Mouse (Mus musculus) kidney, adult 11 months (tissue): ENCODE measurements around the gene Tjp2.
"Not testable (repeated sequence)": the region's sequence is repeated elsewhere in the genome, so short reads cannot be mapped to it uniquely, and the experiment has no call there.

Experiments
- DNase-seq: peaks from one replicate; pipeline ENCODE4 v3.0.0; 2022

Gene Tjp2

GRCm38 (mm10) chr19:24220795-24221445 lies 3.9 kb downstream of the Tjp2 start:
- peak; percentile 25 for DNase-seq

- DNase-seq = no peak
Observed at GRCm38 (mm10) chr19:24219011-24219410, 5.8 kb downstream of the Tjp2 start.

DNA sequence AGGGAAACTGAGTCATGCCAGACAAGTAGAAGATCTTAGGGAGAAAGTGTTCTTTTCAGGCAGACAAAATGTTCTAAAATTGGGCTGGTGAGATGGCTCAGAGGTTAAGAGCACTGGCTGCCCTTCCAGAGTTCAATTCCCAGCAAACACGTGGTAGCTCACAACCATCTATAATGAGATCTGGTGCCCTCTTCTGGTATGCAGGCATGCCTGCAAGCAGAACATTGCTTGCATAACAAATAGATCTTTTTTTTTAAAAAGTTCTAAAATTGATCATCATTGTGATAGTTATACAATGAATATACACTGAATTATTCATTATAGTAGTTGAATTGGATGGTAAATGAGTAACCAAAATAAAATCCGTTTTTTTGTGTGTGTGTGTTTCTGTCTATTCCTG lies 6.5 kb downstream of the Tjp2 start:
- DNase-seq = no peak

DNA sequence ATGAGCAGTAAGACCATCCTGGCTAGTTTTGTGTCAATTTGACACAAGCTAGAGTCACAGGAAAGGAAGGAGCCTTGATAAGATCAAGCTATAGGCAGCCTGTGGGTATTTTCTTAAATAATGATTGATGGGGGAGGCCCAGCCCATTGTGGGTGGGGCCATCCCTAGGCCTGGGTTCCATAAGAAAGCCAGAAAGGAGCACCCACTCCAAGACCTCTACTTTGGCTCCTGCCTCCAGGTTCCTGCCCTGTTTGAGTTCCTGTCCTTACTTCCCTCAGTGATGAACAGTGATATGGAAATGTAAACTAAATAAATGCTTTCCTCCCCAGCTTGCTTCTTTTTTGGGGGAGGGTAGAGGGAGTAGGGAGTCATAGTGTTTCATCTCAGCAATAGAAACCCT lies 7.0 kb downstream of the Tjp2 start:
- no peak for DNase-seq

- no peak for DNase-seq
Observed at GRCm38 (mm10) chr19:24216771-24217170, 8.1 kb downstream of the Tjp2 start.

DNA sequence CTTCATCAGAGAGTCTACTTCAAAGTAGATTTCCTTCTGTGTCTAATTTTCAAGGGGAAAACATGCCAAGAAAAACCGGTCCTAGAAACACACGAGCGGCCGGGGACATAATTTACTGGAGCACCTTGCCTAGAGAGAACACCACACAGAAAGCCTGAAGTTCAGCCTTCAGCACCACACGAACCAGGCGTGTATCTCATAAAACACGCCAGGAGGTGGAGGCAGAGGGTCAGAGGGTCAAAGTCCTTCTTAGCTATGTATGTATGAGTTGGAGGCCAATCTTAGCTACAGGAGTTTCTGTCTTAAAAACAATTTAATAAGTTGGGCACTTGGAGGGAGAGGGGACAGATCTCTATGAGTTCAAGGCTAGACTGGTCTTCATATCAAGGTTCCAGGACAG lies 9.9 kb downstream of the Tjp2 start:
- peak; percentile 26 for DNase-seq

- DNase-seq = no peak
Observed at GRCm38 (mm10) chr19:24213299-24213698, 11.5 kb downstream of the Tjp2 start.

- no peak for DNase-seq
Observed at GRCm38 (mm10) chr19:24212552-24213249, 12.1 kb downstream of the Tjp2 start.

- no peak for DNase-seq
Observed at GRCm38 (mm10) chr19:24211168-24211567, 13.7 kb downstream of the Tjp2 start.

DNA sequence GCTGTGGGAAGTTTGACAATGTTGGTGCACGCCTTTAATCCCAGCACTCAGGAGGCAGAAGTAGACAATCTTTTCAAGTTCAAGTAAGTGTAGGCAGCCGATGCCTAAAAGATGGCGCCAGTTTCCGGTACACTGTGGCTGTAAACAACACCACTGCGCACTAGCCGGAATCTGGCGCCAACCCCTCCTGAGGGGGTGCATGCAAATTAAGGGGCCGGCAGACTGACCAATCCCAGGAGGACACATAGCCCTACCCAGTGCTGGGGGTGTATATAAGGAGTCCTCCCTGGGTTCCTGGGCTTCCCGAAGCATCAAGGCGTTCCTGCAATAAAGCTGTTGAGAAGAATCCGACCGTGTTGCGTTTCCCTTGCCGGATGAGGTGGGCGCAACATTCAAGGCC lies 15.3 kb downstream of the Tjp2 start:
- no peak for DNase-seq

- no peak for DNase-seq
Observed at GRCm38 (mm10) chr19:24207967-24208366, 16.9 kb downstream of the Tjp2 start.

GRCm38 (mm10) chr19:24205001-24205400 lies 19.8 kb downstream of the Tjp2 start:
- DNase-seq = no peak

GRCm38 (mm10) chr19:24201848-24202247 lies 23.0 kb downstream of the Tjp2 start:
- no peak for DNase-seq

DNA sequence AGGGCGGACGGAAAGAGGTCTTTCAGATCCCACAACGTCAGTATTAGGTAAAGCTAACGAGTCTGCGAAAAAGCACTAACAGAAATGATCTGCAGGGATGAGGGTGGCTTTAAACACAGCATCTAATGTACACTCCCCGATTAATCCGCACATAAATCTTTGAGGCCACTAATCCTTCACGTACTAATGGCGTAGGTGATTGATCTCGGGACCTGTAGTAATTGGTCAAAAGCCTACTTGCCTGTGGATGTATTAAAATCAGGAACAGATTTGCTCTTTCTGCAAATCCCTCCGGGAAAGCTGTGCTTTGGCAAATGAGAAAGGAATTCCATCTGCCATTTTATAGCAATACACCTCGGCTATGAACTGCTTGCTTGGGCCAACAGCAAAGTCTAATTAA lies 24.3 kb downstream of the Tjp2 start:
- no peak for DNase-seq

DNA sequence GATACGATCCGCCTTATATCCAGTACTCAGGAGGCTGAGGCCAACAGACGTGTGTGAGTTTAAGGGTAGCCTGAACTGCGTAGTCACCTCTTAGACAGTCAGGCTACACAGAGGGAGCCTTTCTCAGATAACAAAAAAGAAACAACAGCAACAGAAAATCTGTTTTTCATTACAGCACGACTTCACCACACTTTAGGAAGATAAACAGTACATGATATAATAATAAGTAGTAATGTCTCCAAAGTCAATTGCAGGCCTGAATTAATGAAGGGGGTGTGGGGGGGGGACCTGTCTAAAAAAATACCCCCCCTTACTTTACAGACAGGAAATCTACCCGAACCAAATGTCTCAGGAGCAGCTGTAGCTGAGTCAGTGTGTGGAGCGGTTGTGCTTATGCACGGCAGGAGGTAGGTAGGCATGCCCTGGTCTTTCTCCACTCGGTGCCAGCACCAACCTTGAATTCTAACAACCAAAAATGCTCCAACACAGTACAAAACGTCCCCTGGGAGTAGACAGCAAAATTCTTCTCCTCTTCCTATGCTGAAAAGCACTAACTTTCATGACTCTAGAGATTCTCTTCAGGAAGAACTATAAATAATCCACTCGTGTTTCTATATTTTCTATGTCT lies 26.0 kb downstream of the Tjp2 start:
- no peak for DNase-seq

- no peak for DNase-seq
Observed at GRCm38 (mm10) chr19:24197338-24197737, 27.5 kb downstream of the Tjp2 start.

GRCm38 (mm10) chr19:24195224-24195623 lies 29.6 kb downstream of the Tjp2 start:
- DNase-seq = no peak

- no peak for DNase-seq
Observed at GRCm38 (mm10) chr19:24194216-24194615, 30.6 kb downstream of the Tjp2 start.

GRCm38 (mm10) chr19:24192946-24193345 lies 31.9 kb downstream of the Tjp2 start:
- DNase-seq = no peak

DNA sequence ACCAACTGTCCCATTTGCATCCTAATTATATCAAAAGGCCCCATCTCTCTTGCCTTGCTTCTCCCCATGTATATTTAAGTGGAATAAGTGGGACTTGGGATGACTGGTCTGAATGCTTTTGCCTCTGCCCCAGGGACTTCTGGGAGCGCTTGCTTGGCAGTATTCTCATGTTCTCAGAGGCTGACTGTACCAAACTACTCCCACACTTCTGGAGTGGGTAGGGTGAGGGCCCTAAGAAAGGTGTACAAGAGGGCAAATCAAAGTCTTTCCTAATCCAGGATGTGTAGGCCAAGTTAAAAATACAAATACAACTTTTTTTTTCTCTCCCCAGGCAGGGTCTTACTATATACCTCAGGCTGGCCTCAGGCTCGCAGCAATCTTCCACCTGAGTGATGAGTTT lies 37.0 kb downstream of the Tjp2 start:
- DNase-seq = no peak

GRCm38 (mm10) chr19:24187358-24187757 lies 37.5 kb downstream of the Tjp2 start:
- not testable (repeated sequence) for DNase-seq

GRCm38 (mm10) chr19:24183680-24184235 lies 41.1 kb downstream of the Tjp2 start:
- no peak for DNase-seq

DNA sequence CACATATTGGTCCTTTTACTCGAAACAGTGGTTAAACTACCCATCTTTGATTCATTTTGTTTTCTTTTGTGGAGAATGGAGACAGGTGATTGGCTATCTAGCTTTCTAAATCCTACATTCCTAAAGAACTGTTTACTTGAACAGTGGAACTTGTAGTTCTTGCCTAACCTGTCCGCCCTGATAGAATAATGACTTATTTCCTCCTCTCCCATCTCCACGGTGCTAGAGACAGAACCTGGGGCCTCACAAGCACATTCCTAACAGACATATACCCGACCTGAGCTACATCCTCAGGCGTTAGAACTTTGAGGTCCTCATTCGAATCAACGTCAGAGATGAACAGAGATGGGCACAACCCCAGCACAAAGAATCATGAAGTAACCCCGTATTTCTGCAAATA lies 44.4 kb downstream of the Tjp2 start:
- DNase-seq = no peak

DNA sequence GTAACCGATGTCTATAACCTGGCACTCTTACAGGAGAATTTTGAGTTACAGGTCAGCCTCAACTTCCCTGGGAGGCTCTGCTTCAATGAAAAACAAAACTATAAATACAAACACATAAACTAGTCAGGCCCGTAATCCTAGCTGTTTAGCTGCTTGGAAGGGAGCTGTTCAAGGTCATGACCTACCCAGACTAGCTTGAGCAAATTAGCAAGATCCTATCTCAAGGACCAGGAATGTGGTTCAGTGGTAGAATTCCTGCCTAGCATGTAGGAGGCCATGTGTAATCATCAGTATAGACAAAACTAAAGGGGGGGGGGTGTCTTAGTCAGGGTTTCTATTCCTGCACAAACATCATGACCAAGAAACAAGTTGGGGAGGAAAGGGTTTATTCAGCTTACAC lies 46.7 kb downstream of the Tjp2 start:
- DNase-seq = no peak
